Mouse (Mus musculus) midbrain, embryonic 11.5 days (tissue): ENCODE measurements at regions not wholly inside any gene's neighbourhood (a gene's known extent, or its start where the extent isn't known, plus 50 kb on each side); places are given as distances from the start of the nearest gene placed in this dataset.
"Not testable (repeated sequence)": the region's sequence is repeated elsewhere in the genome, so short reads cannot be mapped to it uniquely, and the experiment has no call there.

ENCODE experiments used
- ATAC-seq: fragments of 200-750 bp; cut with Nextera tagmentation; 2 replicates; pipeline ENCODE4 v1.8.0; 2017; ENCODE audit warnings: moderate TSS enrichment, moderate library complexity; ENCODE audit not compliant: low FRiP score
- DNase-seq: peaks from one replicate; pipeline ENCODE4 v3.0.0; 2015; ENCODE audit warnings: low spot score; ENCODE audit errors: missing footprints
- H3K27ac ChIP-seq: fragments of 300-500 bp; sonication (generic); 2 replicates; pipeline ENCODE4 v1.5.1; 2014; ENCODE audit warnings: low read depth, low read length
- H3K27me3 ChIP-seq: fragments of 300-500 bp; sonication (generic); 2 replicates; pipeline ENCODE4 v1.6.1; 2014; ENCODE audit warnings: mild to moderate bottlenecking, low read length, moderate library complexity, mixed read lengths; ENCODE audit not compliant: control insufficient read depth, insufficient read depth
- H3K36me3 ChIP-seq: fragments of 300-500 bp; sonication (generic); 2 replicates; pipeline ENCODE4 v1.6.1; 2014; ENCODE audit warnings: mild to moderate bottlenecking, low read length, moderate library complexity, mixed read lengths; ENCODE audit not compliant: control insufficient read depth, insufficient read depth
- H3K4me1 ChIP-seq: fragments of 300-500 bp; sonication (generic); 2 replicates; pipeline ENCODE4 v1.6.1; 2014; ENCODE audit warnings: low read length; ENCODE audit not compliant: control insufficient read depth, insufficient read depth
- H3K4me2 ChIP-seq: fragments of 300-500 bp; sonication (generic); 2 replicates; pipeline ENCODE4 v1.6.1; 2014; ENCODE audit warnings: mild to moderate bottlenecking, moderate library complexity
- H3K4me3 ChIP-seq: fragments of 300-500 bp; sonication (generic); 2 replicates; pipeline ENCODE4 v1.5.1; 2014; ENCODE audit warnings: low read depth, low read length
- H3K9ac ChIP-seq: fragments of 300-500 bp; sonication (generic); 2 replicates; pipeline ENCODE4 v1.6.1; 2014; ENCODE audit warnings: low read length
- H3K9me3 ChIP-seq: fragments of 300-500 bp; sonication (generic); 2 replicates; pipeline ENCODE4 v1.6.1; 2016; ENCODE audit warnings: low read length; ENCODE audit not compliant: control insufficient read depth
- WGBS: fragments of 180-500 bp; shearing (Covaris S2); extraction: QIAGEN DNeasy Blood & Tissue Kit; methylation state at CpG from one replicate; pipeline ENCODE4 v1.1.7; 2014; 5-methylcytosine and 5-hydroxymethylcytosine counted together

GRCm38 (mm10) chr15:89730320-89730719 lies 111.3 kb downstream of the Syt10 start:
- Histone ChIP-seq H3K9ac (no peak overlapping the region), H3K9me3 (no peaks in the 10 kb centered on the region), H3K36me3 (no peaks in the 10 kb centered on the region), H3K27ac (no peak overlapping the region), H3K4me3 (no peak overlapping the region), H3K27me3 (no peaks in the 10 kb centered on the region), H3K4me1 (no peaks in the 10 kb centered on the region), H3K4me2 (no peak overlapping the region)
- DNase-seq (peak; percentile 88), ATAC-seq (peak; percentile 58)
- WGBS, result 44% methylated on average over 6 of the region's 6 CpGs

DNA sequence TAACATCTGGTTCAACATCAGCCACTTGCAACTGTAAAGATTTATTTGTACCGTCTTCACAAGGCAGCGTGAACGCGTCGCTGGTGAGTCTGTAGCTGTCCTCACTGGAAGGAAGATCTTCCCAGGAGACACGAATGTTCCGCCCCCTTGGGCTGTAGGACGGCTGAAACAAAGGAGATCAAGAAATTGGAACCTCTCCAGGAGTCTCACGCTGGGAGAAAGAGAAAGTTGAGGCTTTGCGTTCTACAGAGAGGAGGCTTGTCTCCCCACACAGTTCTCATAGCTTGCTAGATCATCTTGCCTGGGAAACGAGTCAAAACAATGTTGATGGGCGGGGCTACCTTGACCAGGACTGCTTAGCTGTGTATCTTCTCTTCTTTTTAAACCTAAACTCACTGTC lies 117.3 kb downstream of the Syt10 start:
- H3K9me3 ChIP-seq, result no peaks in the 10 kb centered on the region
- DNase-seq (no peak), ATAC-seq (no peak)
- H3K4me3 ChIP-seq, result no peak overlapping the region
- no peaks in the 10 kb centered on the region for H3K36me3 ChIP-seq
- H3K4me1 ChIP-seq, result no peaks in the 10 kb centered on the region
- WGBS, result 62% methylated on average over 12 of the region's 12 CpGs
- H3K27me3 ChIP-seq, result no peaks in the 10 kb centered on the region
- H3K27ac ChIP-seq, result no peak overlapping the region
- no peak overlapping the region for H3K4me2 ChIP-seq
- H3K9ac ChIP-seq, result no peak overlapping the region

DNA sequence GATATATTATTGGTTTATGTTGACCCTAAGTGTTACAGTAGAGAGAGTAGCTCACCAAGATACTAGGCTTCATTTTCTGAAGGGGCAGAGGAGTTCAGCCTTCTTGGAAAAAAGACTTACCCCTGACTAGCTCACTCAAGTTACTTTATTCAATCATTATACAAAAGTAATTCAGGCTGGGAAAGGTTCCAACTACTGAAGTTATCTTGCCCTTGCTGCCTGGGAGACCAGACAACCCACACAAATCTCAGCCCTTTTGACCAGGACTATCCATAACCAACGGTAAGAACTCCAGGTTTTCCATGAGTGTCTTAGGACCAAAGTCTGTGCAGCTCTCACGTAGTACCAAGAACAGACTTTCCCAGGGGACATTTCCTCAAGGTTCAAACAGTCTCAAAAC lies 105.5 kb upstream of the Rabl2 start:
- Histone ChIP-seq H3K4me3 (no peak overlapping the region), H3K9me3 (peaks cover 4% of the 10 kb centered on the region; the same call in 1 of the 2 replicates), H3K4me1 (no peaks in the 10 kb centered on the region), H3K36me3 (no peaks in the 10 kb centered on the region), H3K4me2 (no peak overlapping the region), H3K9ac (no peak overlapping the region), H3K27me3 (no peaks in the 10 kb centered on the region), H3K27ac (no peak overlapping the region)
- WGBS, result 81% methylated on average over 2 of the region's 2 CpGs
- DNase-seq (no peak), ATAC-seq (no peak)

- Histone ChIP-seq H3K4me1 (no peaks in the 10 kb centered on the region), H3K36me3 (no peaks in the 10 kb centered on the region), H3K27ac (no peak overlapping the region), H3K9me3 (no peaks in the 10 kb centered on the region), H3K4me3 (no peak overlapping the region), H3K27me3 (no peaks in the 10 kb centered on the region), H3K9ac (no peak overlapping the region), H3K4me2 (no peak overlapping the region)
- ATAC-seq (no peak), DNase-seq (no peak)
Observed at GRCm38 (mm10) chr15:89676366-89676765, 84.6 kb upstream of the Rabl2 start.

DNA sequence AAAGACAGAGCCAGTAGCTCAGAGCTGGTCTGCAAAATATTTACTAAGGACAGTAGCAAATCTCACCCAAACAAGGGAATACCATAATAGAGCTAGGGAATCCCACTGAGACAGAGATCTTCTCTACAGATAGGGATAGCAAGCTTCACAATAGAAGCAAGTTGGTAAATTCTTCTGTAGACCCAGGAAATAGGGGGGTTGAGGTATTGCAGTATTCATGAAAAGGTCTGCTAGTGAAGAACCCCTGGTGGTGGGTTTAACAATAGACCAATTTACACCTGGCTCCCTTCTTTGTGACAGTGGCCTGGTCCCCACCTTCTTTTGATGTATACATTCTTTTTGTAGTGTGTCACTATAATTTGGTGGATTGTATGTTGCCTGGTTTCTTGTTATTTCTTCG lies 64.8 kb upstream of the Rabl2 start:
- not testable (repeated sequence) for H3K4me2 ChIP-seq, H3K9ac ChIP-seq, H3K9me3 ChIP-seq, ATAC-seq, H3K27me3 ChIP-seq, H3K36me3 ChIP-seq, DNase-seq, H3K4me3 ChIP-seq, H3K27ac ChIP-seq, H3K4me1 ChIP-seq
- WGBS, result 80% methylated on average over 1 of the region's 1 CpGs
